Mouse (Mus musculus) spleen, adult 2 months (tissue): ENCODE measurements around the gene Stim1.

Experiments
- CTCF ChIP-seq: fragments of 200-500 bp; IDR thresholded peaks from 2 replicates; pipeline ENCODE4 v1.5.1; 2011; ENCODE audit warnings: mild to moderate bottlenecking, inconsistent platforms; ENCODE audit not compliant: insufficient read depth, insufficient read length, insufficient replicate concordance; ENCODE audit errors: extremely low read depth
- POLR2A ChIP-seq: fragments of 200-500 bp; IDR thresholded peaks from 2 replicates; pipeline ENCODE4 v1.6.1; 2011; ENCODE audit warnings: low read depth, low read length, inconsistent platforms

GRCm38 (mm10) chr7:102314908-102315307 is 47.3 kb downstream of the Stim1 start:
- TF ChIP-seq CTCF (no peak), POLR2A (no peak)
